Mouse (Mus musculus) right cerebral cortex, postnatal 36 days (tissue): ENCODE results near the gene Cacnb4.

Experiments used
- DNase-seq, 2 experiments: peaks; one replicate each; pipeline ENCODE4 v3.0.0; 2022; ENCODE audit warnings: low spot score in 2 of 2, mixed read lengths in 1 of 2

The Cacnb4 gene

GRCm38 (mm10) chr2:52676023-52676912 lies at the start of gene Cacnb4:
Gene Cacnb4 (minus strand): TSS chr2:52676831.
- peak; percentile 47 to 60 for DNase-seq

- no peak for DNase-seq
Measured at GRCm38 (mm10) chr2:52720231-52721025, 43.8 kb upstream of the Cacnb4 start.

- no peak for DNase-seq
Measured at GRCm38 (mm10) chr2:52717076-52717475, 40.4 kb upstream of the Cacnb4 start.

- DNase-seq = no peak
Measured at GRCm38 (mm10) chr2:52715538-52715937, 38.9 kb upstream of the Cacnb4 start.

GRCm38 (mm10) chr2:52714111-52714510 lies 37.5 kb upstream of the Cacnb4 start:
- DNase-seq = no peak

GRCm38 (mm10) chr2:52710804-52711203 lies 34.2 kb upstream of the Cacnb4 start:
- no peak for DNase-seq

GRCm38 (mm10) chr2:52709417-52709816 lies 32.8 kb upstream of the Cacnb4 start:
- DNase-seq = no peak

- DNase-seq = no peak
Measured at GRCm38 (mm10) chr2:52701368-52702036, 24.9 kb upstream of the Cacnb4 start.

- DNase-seq = no peak
Measured at GRCm38 (mm10) chr2:52700352-52700751, 23.7 kb upstream of the Cacnb4 start.

GRCm38 (mm10) chr2:52694604-52695003 lies 18.0 kb upstream of the Cacnb4 start:
- DNase-seq = no peak

- DNase-seq = no peak
Measured at GRCm38 (mm10) chr2:52691745-52692144, 15.1 kb upstream of the Cacnb4 start.

GRCm38 (mm10) chr2:52686601-52687000 lies 10.0 kb upstream of the Cacnb4 start:
- no peak for DNase-seq

- DNase-seq = no peak
Measured at GRCm38 (mm10) chr2:52677589-52677988, 958 bp upstream of the Cacnb4 start.

- no peak for DNase-seq
Measured at GRCm38 (mm10) chr2:52676913-52677303, 277 bp upstream of the Cacnb4 start.

GRCm38 (mm10) chr2:52675278-52675987 lies 1.2 kb downstream of the Cacnb4 start:
- DNase-seq = no peak

GRCm38 (mm10) chr2:52674886-52675277 lies 1.7 kb downstream of the Cacnb4 start:
- peak in 1 of 2 experiments; percentile 20 for DNase-seq

- DNase-seq = no peak
Measured at GRCm38 (mm10) chr2:52673172-52673571, 3.5 kb downstream of the Cacnb4 start.

GRCm38 (mm10) chr2:52670733-52671132 lies 5.9 kb downstream of the Cacnb4 start:
- peak; percentile 56 to 76 for DNase-seq

- DNase-seq = no peak
Measured at GRCm38 (mm10) chr2:52668480-52668879, 8.2 kb downstream of the Cacnb4 start.

- DNase-seq = no peak
Measured at GRCm38 (mm10) chr2:52656722-52657121, 19.9 kb downstream of the Cacnb4 start.

- DNase-seq = no peak
Measured at GRCm38 (mm10) chr2:52654541-52654940, 22.1 kb downstream of the Cacnb4 start.
